Comparison of ENCODE assay signal across 8 mouse cellular contexts in the genomic region with DNA sequence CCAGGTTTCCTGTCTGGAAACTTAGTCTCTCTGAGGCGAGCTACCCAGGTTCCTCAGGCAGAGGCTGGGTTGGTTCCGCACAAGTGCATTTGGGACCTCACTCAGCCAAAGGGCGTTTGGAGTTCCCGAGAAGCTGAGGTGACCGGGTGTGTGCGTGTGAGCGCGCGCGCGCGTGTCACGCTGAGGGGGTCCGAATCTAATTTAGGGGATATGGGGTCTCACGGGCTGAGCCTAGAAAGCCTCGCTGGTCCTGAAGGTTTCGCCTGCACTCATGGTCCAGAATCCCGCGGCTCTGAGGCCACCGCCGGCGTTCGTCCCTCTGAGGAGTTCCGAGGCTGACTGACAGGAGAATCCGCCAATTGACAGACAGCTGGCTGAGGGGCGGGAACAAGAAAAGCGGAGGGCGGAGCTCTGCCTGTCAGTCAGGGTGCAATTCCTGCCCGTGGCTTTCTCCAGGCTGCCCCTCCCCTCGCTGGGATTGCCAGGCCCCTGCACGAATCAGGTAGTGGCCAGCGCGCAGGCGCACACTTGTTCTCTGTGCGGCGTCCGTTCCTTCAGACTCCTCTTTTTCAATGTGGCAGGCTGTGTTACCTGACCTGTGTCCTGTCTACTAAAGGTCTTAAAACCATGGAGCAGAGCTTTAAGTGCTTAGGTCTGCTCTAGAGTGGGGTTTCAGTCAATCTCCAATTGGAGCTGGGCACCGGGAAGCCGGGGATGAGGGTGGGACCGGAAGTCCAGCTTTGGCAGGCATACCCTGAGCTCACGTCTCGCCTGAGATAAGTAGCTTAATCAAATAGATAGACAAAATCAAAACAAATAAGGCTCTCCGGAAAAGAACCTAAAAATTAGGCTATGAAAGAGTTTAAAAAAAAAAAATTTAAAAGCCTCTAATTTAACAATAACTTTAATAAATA. TPM values are rescaled to one million over a fixed set of nuclear protein-coding genes. Genes with fewer than 3 reads are reported as not detected.
DNase-seq lines count a peak whose midpoint lies in the region; ATAC-seq lines count a peak whose summit lies in the region.

A gene (minus strand): TSS at position 341 of the 914 bp plus-strand sequence.

- H3K27ac ChIP-seq in brown adipose tissue, adult 24 weeks (replicated peaks; ENCODE audit: low read depth, low read length): peak within 1 kb of the TSS; percentile 99
- H3K27ac ChIP-seq in heart, embryonic 13.5 days (replicated peaks): peak within 1 kb of the TSS; percentile 96
- H3K27ac ChIP-seq in liver, embryonic 12.5 days: peak within 1 kb of the TSS; percentile 81
- H3K27ac ChIP-seq in stomach, embryonic 15.5 days: peak within 1 kb of the TSS; percentile 92

- H3K36me3 ChIP-seq in heart, embryonic 13.5 days: no peaks in the 10 kb centered on the region
- no peaks in the 10 kb centered on the region for H3K36me3 ChIP-seq in liver, embryonic 12.5 days
- H3K36me3 ChIP-seq in stomach, embryonic 15.5 days: no peaks in the 10 kb centered on the region

- under 1% methylated on average over 43 of the region's 43 CpGs for whole genome bisulfite sequencing in heart, embryonic 13.5 days
- whole genome bisulfite sequencing in liver, embryonic 12.5 days (ENCODE audit: insufficient replicate concordance): under 1% methylated on average over 43 of the region's 43 CpGs
- under 1% methylated on average over 43 of the region's 43 CpGs for WGBS in stomach, embryonic 15.5 days

- H3K9ac ChIP-seq in heart, embryonic 13.5 days: peak within 1 kb of the TSS; percentile 83
- peak within 1 kb of the TSS; percentile 71 for H3K9ac ChIP-seq in liver, embryonic 12.5 days
- peak within 1 kb of the TSS; percentile 68 for H3K9ac ChIP-seq in stomach, embryonic 15.5 days

- peak; percentile 98 for DNase-seq in CD4-positive, CD25-positive, alpha-beta regulatory T cell, adult 2 months (ENCODE audit: low read depth, low spot score)
- DNase-seq in fat pad, adult 2 months (ENCODE audit: extremely low read depth, low read depth, low spot score): peak; percentile 65
- peak; percentile 99 for DNase-seq in kidney, postnatal 10 days
- peak; percentile 99 for DNase-seq in natural killer cell, adult 2 months (ENCODE audit: low spot score in 2 of 2)

- ATAC-seq in heart, embryonic 13.5 days (ENCODE audit: extremely low read depth, insufficient number of reproducible peaks, low FRiP score, low TSS enrichment): peak; percentile 99
- peak; percentile 99 for ATAC-seq in liver, embryonic 12.5 days
- peak; percentile 100 for ATAC-seq in stomach, embryonic 15.5 days (ENCODE audit: insufficient read depth, low FRiP score, low read depth)

- peaks cover 6% of the 10 kb centered on the region; the same call in 1 of the 2 replicates for H3K27me3 ChIP-seq in heart, embryonic 13.5 days (replicated peaks)
- H3K27me3 ChIP-seq in liver, embryonic 12.5 days (replicated peaks): peaks cover 11% of the 10 kb centered on the region
- H3K27me3 ChIP-seq in stomach, embryonic 15.5 days (replicated peaks): no peaks in the 10 kb centered on the region

- peak within 1 kb of the TSS; percentile 80 for H3K4me2 ChIP-seq in heart, embryonic 13.5 days
- peak within 1 kb of the TSS; percentile 92 for H3K4me2 ChIP-seq in liver, embryonic 12.5 days
- peak within 1 kb of the TSS; percentile 86 for H3K4me2 ChIP-seq in stomach, embryonic 15.5 days

- no peaks in the 10 kb centered on the region for H3K4me1 ChIP-seq in brown adipose tissue, adult 24 weeks (ENCODE audit: control insufficient read depth, insufficient read depth, insufficient read length, low read length)
- H3K4me1 ChIP-seq in heart, embryonic 13.5 days: peaks cover 9% of the 10 kb centered on the region
- H3K4me1 ChIP-seq in liver, embryonic 12.5 days: peaks cover 13% of the 10 kb centered on the region
- no peaks in the 10 kb centered on the region for H3K4me1 ChIP-seq in stomach, embryonic 15.5 days

- peak within 1 kb of the TSS; percentile 93 for H3K4me3 ChIP-seq in brown adipose tissue, adult 24 weeks (ENCODE audit: insufficient read depth, low read depth, low read length)
- peak within 1 kb of the TSS; percentile 64 for H3K4me3 ChIP-seq in heart, embryonic 13.5 days
- peak within 1 kb of the TSS; percentile 73 for H3K4me3 ChIP-seq in liver, embryonic 12.5 days
- H3K4me3 ChIP-seq in stomach, embryonic 15.5 days (replicated peaks): peak within 1 kb of the TSS; percentile 54

- H3K9me3 ChIP-seq in heart, embryonic 13.5 days: no peaks in the 10 kb centered on the region
- H3K9me3 ChIP-seq in liver, embryonic 12.5 days (replicated peaks): no peaks in the 10 kb centered on the region
- no peaks in the 10 kb centered on the region for H3K9me3 ChIP-seq in stomach, embryonic 15.5 days

RNA-seq across cellular contexts. Expression of the gene that starts here (rescaled TPM):
- 7.3 and 8.1 TPM in 2 replicates for polyA plus RNA-seq in brown adipose tissue, adult 24 weeks (2012; ENCODE audit: insufficient read depth, insufficient read length, missing spikeins)
- polyA plus RNA-seq in heart, embryonic 13.5 days (2015; fragmentation: Nextera tagmentation; extraction: Ambion mirVana): 1.2 and 1.7 TPM in 2 replicates
- 0.80 and 0.83 TPM in 2 replicates for polyA plus RNA-seq in liver, embryonic 12.5 days (2016; fragmentation: Nextera tagmentation; extraction: Ambion mirVana)
- 1.3 and 1.9 TPM in 2 replicates for polyA plus RNA-seq in stomach, embryonic 15.5 days (2015; fragmentation: Nextera tagmentation; extraction: Ambion mirVana)

Comparison
In these comparisons a context has a peak if more than half of its experiments do, and no peak if none do; other contexts are left out.
1. Peak in every context shown above with its lines: DNase-seq, ATAC-seq, H3K4me3 ChIP-seq and H3K27ac ChIP-seq.
2. Peak in ATAC-seq, H3K4me3 ChIP-seq, H3K27ac ChIP-seq, H3K9ac ChIP-seq and H3K4me2 ChIP-seq in liver, embryonic 12.5 days; RNA of the gene not detected or under 1 TPM.